Mouse (Mus musculus): ENCODE results near the gene Gltpd2.
A peak's percentile ranks its signal among the peaks of the same experiment; 100 is the strongest.
"Not testable (repeated sequence)": the region's sequence is repeated elsewhere in the genome, so short reads cannot be mapped to it uniquely, and the experiment has no call there.

Gltpd2 gene

DNA sequence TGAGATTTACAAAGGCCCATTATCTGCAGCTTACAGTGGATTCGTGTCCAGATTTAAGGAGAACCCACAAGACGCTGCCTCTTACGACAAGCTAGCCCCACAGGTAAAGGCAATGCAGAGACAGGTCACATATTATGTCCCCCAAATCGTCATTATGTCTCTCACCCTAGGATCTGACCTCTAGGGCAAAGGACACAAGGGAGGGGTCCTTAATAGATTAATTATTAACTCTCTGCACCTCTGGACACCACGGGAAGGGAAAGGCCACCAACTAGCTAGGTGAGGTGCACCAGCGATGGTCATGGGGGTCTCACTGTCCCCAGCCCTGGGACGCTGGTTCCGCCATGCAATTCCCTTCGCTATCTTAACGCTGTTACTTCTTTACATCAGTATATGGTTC, at the start of gene Gltpd2:
Gltpd2 (plus strand) TSS at position 274 of the 400 bp plus-strand sequence.
- DNase-seq (ENCODE audit: low read depth, low spot score): no peak

- DNase-seq (ENCODE audit: low read depth, low spot score): no peak
Measured at GRCm38 (mm10) chr11:70469764-70470163, 49.2 kb upstream of the Gltpd2 start.

DNA sequence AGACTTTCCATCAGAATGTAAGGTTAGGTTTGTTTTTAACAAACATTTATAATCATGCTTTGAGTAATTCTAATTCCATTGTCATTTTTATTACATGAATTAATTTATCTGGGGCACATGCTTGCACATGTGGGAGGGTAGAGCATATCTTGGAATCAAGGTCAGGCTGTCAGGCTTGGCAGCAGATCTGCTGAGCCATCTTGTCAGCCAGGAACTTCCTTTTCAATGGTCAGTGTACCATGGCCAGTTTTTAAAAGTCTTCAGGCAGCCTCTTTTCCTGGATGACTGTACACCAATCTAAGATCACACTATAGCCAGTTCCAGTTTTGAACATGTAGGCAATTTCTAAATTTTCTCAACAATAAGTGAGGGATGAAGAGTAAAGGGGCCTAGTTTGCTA, 46.3 kb upstream of the Gltpd2 start:
- no peak for DNase-seq (ENCODE audit: low read depth, low spot score)

GRCm38 (mm10) chr11:70473291-70473690, 45.7 kb upstream of the Gltpd2 start:
- DNase-seq (ENCODE audit: low read depth, low spot score): not testable (repeated sequence)

DNA sequence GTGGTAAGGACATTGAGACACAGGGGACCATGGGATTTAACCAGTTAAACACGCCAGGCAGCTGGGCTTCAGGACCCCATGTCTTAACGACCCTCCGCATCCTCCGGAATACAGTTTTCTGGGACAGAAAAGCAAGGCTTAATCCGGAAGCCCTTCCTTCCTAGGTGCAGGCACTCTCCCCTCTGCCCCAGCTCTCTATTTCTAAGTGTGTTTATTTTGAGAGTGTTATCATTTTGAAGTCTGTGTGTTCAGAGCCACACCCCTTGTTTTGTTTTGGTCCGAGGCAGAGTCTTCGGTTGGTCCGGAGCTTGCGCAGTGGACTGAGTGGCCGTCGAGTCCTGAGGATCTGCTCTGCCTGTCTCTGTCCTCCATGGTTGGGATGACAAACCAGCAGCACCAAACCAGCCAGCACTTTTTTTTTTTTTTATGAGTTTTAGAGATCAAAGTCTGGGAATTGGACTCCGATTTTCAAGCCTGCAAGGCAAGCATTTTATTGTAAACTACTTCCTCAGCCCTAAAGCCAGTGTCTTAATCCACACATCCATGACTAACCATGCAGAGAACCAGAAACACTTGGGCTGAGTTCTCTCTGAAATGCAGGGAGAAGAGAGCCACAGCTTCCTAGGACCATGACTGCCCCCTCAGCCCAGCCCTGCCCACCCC, 44.0 kb upstream of the Gltpd2 start:
- DNase-seq (ENCODE audit: low read depth, low spot score): no peak

DNA sequence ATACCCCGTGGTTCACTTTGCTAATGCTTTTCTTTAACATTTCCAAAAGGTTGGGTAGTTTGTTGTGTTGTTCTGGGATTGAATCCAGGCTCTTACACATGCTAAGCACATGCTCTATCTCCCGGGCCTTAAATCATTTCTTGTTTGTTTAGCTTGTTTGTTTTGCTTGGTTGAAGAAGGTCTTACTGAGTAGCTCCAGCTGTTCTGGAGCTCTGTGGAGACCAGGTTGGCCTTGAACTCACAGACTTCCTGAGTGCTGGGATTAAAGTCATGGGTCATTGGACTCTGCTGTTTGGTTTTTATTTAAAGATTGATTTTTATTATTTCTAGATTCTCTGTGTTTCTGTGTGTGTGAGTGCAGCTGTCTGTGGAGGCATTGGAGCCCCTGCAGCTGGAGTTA, 33.5 kb upstream of the Gltpd2 start:
- DNase-seq (ENCODE audit: low read depth, low spot score): no peak

DNA sequence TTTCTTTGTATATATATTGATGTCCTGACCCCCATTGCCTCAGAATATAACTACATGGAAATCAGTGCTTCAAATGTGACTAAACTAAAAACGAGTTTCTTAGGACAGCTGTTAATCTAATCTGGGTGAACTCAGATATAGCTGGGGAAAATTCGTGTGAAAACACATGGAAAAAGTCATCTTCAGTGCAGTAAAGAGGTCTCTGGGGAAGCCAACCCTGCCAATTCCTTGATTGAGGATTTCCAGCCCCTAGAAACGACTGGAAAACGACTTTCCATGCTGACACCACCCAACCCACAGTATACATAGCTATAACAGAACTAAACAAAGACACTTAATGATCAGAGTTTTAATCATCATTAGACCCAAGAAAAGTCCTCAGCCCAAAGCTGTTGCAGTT, 31.2 kb upstream of the Gltpd2 start:
- no peak for DNase-seq (ENCODE audit: low read depth, low spot score)

DNA sequence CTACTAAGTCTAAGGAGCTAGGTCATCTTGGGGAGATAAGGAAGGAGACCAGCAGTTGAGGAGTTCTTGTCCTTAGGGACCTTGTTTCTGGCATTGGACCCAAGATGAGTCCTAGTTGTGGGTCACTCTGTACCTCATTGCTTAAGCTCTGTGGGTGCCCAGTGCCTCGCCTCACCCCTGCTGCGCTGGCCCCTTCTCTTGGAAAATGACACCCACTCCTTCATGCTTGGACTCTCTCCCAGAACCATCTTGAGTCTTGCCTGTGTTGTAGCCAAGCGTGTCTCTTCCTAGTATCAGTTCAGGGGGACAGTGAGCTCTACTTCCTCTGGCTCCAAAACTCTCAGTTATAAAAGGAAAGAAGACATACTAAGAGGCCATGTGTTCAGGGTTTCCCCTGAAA, 29.9 kb upstream of the Gltpd2 start:
- DNase-seq (ENCODE audit: low read depth, low spot score): no peak

GRCm38 (mm10) chr11:70489684-70490083, 29.3 kb upstream of the Gltpd2 start:
- no peak for DNase-seq (ENCODE audit: low read depth, low spot score)

- peak; percentile 36 for DNase-seq (ENCODE audit: low read depth, low spot score)
Measured at GRCm38 (mm10) chr11:70499566-70500475, 19.2 kb upstream of the Gltpd2 start.

- DNase-seq (ENCODE audit: low read depth, low spot score): no peak
Measured at GRCm38 (mm10) chr11:70500476-70500812, 18.6 kb upstream of the Gltpd2 start.

DNA sequence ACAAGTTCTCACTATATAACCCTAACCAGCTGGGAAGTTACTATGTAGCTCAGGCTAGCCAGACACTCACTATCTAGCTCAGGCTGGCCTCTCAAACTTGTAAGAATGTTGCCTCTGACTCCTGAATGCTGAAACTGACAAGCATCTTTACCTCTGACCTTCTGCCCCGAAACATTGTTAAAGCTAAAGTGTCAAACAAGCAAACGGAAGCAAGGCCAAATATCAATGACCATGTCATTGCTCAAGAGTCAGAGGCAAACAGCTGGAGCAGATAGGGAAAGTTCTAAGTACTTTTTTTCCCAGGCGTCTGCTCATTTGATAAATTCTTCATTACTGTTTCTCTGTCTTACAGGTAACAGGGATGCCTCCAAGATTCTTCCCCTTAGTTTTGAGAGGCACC, 17.0 kb upstream of the Gltpd2 start:
- DNase-seq (ENCODE audit: low read depth, low spot score): no peak

- no peak for DNase-seq (ENCODE audit: low read depth, low spot score)
Measured at GRCm38 (mm10) chr11:70504970-70505369, 14.0 kb upstream of the Gltpd2 start, which contains the start of gene Tm4sf5. Tm4sf5 (plus strand) TSS chr11:70505244.

- DNase-seq (ENCODE audit: low read depth, low spot score): peak; percentile 82
Measured at GRCm38 (mm10) chr11:70506385-70506784, 12.6 kb upstream of the Gltpd2 start.

DNA sequence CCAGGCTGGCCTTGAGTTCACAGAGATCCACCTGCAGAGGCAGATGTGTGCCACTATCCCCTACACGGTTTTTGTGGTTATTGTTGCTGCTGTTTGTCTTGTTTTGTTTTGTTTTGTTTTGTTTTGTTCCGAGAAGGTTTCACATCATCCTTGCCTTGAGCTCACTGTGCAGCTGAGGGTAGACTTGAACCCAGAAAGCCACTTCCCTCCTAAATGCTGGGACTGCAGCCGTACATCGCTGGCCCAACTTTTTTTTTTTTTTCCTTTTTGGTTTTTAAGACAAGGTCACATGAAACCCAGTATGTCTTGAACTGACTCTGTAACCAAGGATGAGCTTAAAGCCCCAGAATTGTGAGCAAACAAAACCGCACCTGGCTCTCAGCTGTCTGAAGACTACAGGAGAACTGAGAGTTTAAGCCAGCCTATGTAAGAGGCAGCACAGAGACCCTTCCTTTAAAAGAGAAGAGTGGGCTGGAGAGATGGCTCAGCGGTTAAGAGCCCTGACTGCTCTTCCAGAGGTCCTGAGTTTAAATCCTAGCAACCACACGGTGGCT, 12.0 kb upstream of the Gltpd2 start:
- DNase-seq (ENCODE audit: low read depth, low spot score): peak; percentile 74

- DNase-seq (ENCODE audit: low read depth, low spot score): peak; percentile 64
Measured at GRCm38 (mm10) chr11:70509753-70510564, 9.0 kb upstream of the Gltpd2 start.

- no peak for DNase-seq (ENCODE audit: low read depth, low spot score)
Measured at GRCm38 (mm10) chr11:70511242-70511641, 7.8 kb upstream of the Gltpd2 start.

DNA sequence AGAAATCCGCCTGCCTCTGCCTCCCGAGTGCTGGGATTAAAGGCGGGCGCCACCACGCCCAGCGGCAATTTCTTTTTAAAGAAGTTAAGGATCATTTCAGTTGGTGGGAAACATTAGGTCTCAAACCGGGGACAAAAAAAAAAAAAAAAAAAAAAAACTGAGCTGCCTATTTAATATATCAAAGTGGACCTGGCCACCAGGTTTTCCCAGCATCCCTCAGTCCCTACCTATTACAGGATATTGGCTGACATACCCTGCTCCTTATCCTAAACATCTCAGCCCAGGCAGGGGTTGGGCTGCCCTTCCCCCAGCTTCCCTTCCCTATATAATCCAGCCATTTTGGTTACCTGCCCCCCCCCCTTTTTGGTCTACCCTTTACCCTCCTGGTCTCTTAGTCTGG, 7.2 kb upstream of the Gltpd2 start:
- DNase-seq (ENCODE audit: low read depth, low spot score): no peak

- peak; percentile 68 for DNase-seq (ENCODE audit: low read depth, low spot score)
Measured at GRCm38 (mm10) chr11:70512709-70513342, 6.2 kb upstream of the Gltpd2 start.

- peak; percentile 22 for DNase-seq (ENCODE audit: low read depth, low spot score)
Measured at GRCm38 (mm10) chr11:70513520-70513919, 5.5 kb upstream of the Gltpd2 start.

DNA sequence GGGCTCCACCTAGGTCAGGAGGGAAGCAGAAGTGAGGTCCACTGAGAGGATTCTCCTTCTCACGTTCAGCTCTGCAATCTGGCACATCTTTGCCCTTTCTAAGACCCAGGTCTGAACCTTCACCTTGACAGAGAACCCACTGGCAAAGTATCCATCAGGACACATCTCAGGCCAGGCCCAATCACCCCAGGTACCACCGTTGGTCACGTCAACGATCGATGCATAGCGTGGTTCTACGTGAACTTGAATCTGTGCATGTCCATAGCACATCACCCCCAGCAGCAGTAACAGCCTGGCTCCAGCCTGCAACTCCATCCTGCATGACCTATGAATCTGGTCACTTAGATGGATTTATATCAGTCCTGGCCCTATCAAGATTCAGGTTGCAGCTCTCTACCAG, 4.7 kb upstream of the Gltpd2 start, which contains the start of gene Vmo1:
Vmo1 (minus strand) TSS at position 329 of the 400 bp plus-strand sequence.
- no peak for DNase-seq (ENCODE audit: low read depth, low spot score)

All from A20 (cell line).